Mouse (Mus musculus) stomach, postnatal 0 days (tissue): ENCODE data around the gene Irgq. TPM values are rescaled to one million over a fixed set of nuclear protein-coding genes. Genes with fewer than 3 reads are reported as not detected.
A peak's percentile ranks its signal among the peaks of the same experiment; 100 is the strongest.

Experiments
- ATAC-seq: fragments of 200-750 bp; cut with Nextera tagmentation; 2 replicates; pipeline ENCODE4 v1.8.0; 2017; ENCODE audit not compliant: low FRiP score, low TSS enrichment
- DNase-seq: peaks from one replicate; pipeline ENCODE4 v3.0.0-alpha.2; 2016; ENCODE audit warnings: low spot score
- H3K27ac ChIP-seq: fragments of 300-500 bp; sonication (generic); replicated peaks from 2 replicates; pipeline ENCODE4 v1.5.1; 2014; ENCODE audit warnings: mild to moderate bottlenecking, control low read depth
- H3K27me3 ChIP-seq: fragments of 300-500 bp; sonication (generic); 2 replicates; pipeline ENCODE4 v1.6.1; 2014; ENCODE audit warnings: low read length; ENCODE audit not compliant: control insufficient read depth, insufficient read depth
- H3K36me3 ChIP-seq: fragments of 300-500 bp; sonication (generic); 2 replicates; pipeline ENCODE4 v1.6.1; 2014; ENCODE audit warnings: low read length, mixed read lengths; ENCODE audit not compliant: control insufficient read depth, insufficient read depth
- H3K4me1 ChIP-seq: fragments of 300-500 bp; sonication (generic); replicated peaks from 2 replicates; pipeline ENCODE4 v1.6.1; 2014; ENCODE audit warnings: antibody characterized with exemption; ENCODE audit not compliant: control insufficient read depth, insufficient read depth
- H3K4me2 ChIP-seq: fragments of 300-500 bp; sonication (generic); replicated peaks from 2 replicates; pipeline ENCODE4 v1.6.1; 2014; ENCODE audit warnings: low read depth, mild to moderate bottlenecking, control low read depth, moderate library complexity
- H3K4me3 ChIP-seq: fragments of 300-500 bp; sonication (generic); 2 replicates; pipeline ENCODE4 v1.5.1; 2014; ENCODE audit warnings: low read depth, low read length, control low read depth
- H3K9ac ChIP-seq: fragments of 300-500 bp; sonication (generic); 2 replicates; pipeline ENCODE4 v1.6.1; 2014; ENCODE audit warnings: mild to moderate bottlenecking, low read length, control low read depth, mixed read lengths
- H3K9me3 ChIP-seq: fragments of 300-500 bp; sonication (generic); 2 replicates; pipeline ENCODE4 v1.6.1; 2016; ENCODE audit warnings: low read length; ENCODE audit not compliant: control insufficient read depth
- CTCF ChIP-seq: IDR thresholded peaks from 2 replicates; pipeline ENCODE4 v1.5.1; 2016; ENCODE audit warnings: antibody characterized with exemption, low read depth, mild to moderate bottlenecking, moderate library complexity
- EP300 ChIP-seq: optimal IDR thresholded peaks from 2 replicates; pipeline ENCODE3; 2016; ENCODE audit warnings: antibody characterized with exemption
- WGBS: fragments of 180-500 bp; shearing (Covaris S2); extraction: QIAGEN DNeasy Blood & Tissue Kit; methylation state at CpG from one replicate; pipeline ENCODE4 v1.1.7; 2014; 5-methylcytosine and 5-hydroxymethylcytosine counted together
- polyA plus RNA-seq: library from polyadenylated mRNA; unstranded; fragments of >200 nt; fragmentation: Nextera tagmentation; extraction: Ambion mirVana; gene quantifications from 2 replicates; pipeline ENCODE4 v1.2.1, GENCODE M21; 2015

The Irgq gene
- polyA plus RNA-seq, 1 experiment from 2014 or later = 4.3 TPM

GRCm38 (mm10) chr7:24485481-24485880 is 45.0 kb upstream of the Irgq start:
- ATAC-seq (no peak), DNase-seq (no peak)
- Histone ChIP-seq H3K4me2 (no peak overlapping the region), H3K4me3 (no peak overlapping the region), H3K36me3 (no peaks in the 10 kb centered on the region), H3K27ac (no peak overlapping the region), H3K9me3 (no peaks in the 10 kb centered on the region), H3K27me3 (no peaks in the 10 kb centered on the region), H3K9ac (no peak overlapping the region), H3K4me1 (no peaks in the 10 kb centered on the region)
- TF ChIP-seq EP300 = no peak
- no peak for TF ChIP-seq CTCF
- WGBS = 86% methylated on average over 9 of the region's 9 CpGs

GRCm38 (mm10) chr7:24486654-24487130 is 43.8 kb upstream of the Irgq start:
- 62% methylated on average over 9 of the region's 9 CpGs for WGBS
- Histone ChIP-seq H3K36me3 (no peaks in the 10 kb centered on the region), H3K4me3 (no peak overlapping the region), H3K9ac (no peak overlapping the region), H3K4me2 (no peak overlapping the region), H3K9me3 (no peaks in the 10 kb centered on the region), H3K27me3 (no peaks in the 10 kb centered on the region), H3K4me1 (no peaks in the 10 kb centered on the region), H3K27ac (no peak overlapping the region)
- DNase-seq = no peak
- TF ChIP-seq CTCF = no peak
- no peak for TF ChIP-seq EP300
- no peak for ATAC-seq

GRCm38 (mm10) chr7:24487403-24487802 is 43.1 kb upstream of the Irgq start:
- Histone ChIP-seq H3K9me3 (no peaks in the 10 kb centered on the region), H3K4me2 (no peak overlapping the region), H3K4me3 (no peak overlapping the region), H3K36me3 (no peaks in the 10 kb centered on the region), H3K9ac (no peak overlapping the region), H3K27ac (no peak overlapping the region), H3K27me3 (no peaks in the 10 kb centered on the region), H3K4me1 (no peaks in the 10 kb centered on the region)
- TF ChIP-seq EP300 (no peak), CTCF (no peak)
- ATAC-seq (no peak), DNase-seq (no peak)
- 31% methylated on average over 3 of the region's 3 CpGs for WGBS

- Histone ChIP-seq H3K4me1 (no peaks in the 10 kb centered on the region), H3K4me3 (no peak overlapping the region), H3K4me2 (no peak overlapping the region), H3K27ac (no peak overlapping the region), H3K27me3 (no peaks in the 10 kb centered on the region), H3K9ac (no peak overlapping the region), H3K9me3 (no peaks in the 10 kb centered on the region), H3K36me3 (no peaks in the 10 kb centered on the region)
- WGBS = 83% methylated on average over 8 of the region's 8 CpGs
- no peak for TF ChIP-seq CTCF
- TF ChIP-seq EP300 = no peak
- DNase-seq = no peak
- no peak for ATAC-seq
Observed at GRCm38 (mm10) chr7:24488303-24488702, 42.2 kb upstream of the Irgq start.

GRCm38 (mm10) chr7:24499856-24500577 is 30.5 kb upstream of the Irgq start:
- Histone ChIP-seq H3K27ac (no peak overlapping the region), H3K9ac (no peak overlapping the region), H3K36me3 (no peaks in the 10 kb centered on the region), H3K27me3 (no peaks in the 10 kb centered on the region), H3K4me3 (peak overlapping the region; percentile 20; the same call in 1 of the 2 replicates), H3K4me1 (no peaks in the 10 kb centered on the region; the same call in 1 of the 2 replicates), H3K9me3 (no peaks in the 10 kb centered on the region), H3K4me2 (peak overlapping the region; percentile 45)
- ATAC-seq (0 out of 2 replicates have a peak, but pooled peaks have one; percentile 27), DNase-seq (peak; percentile 46)
- WGBS = 8% methylated on average over 43 of the region's 43 CpGs
- no peak for TF ChIP-seq CTCF
- TF ChIP-seq EP300 = no peak

GRCm38 (mm10) chr7:24500929-24501328 is 29.6 kb upstream of the Irgq start:
- no peaks in the 10 kb centered on the region; the same call in 1 of the 2 replicates for H3K4me1 ChIP-seq
- H3K4me3 ChIP-seq = no peak overlapping the region
- H3K27ac ChIP-seq = no peak overlapping the region
- H3K36me3 ChIP-seq = no peaks in the 10 kb centered on the region
- no peak overlapping the region for H3K4me2 ChIP-seq
- ATAC-seq (no peak), DNase-seq (peak; percentile 50)
- no peaks in the 10 kb centered on the region for H3K27me3 ChIP-seq
- WGBS = 35% methylated on average over 7 of the region's 7 CpGs
- H3K9me3 ChIP-seq = no peaks in the 10 kb centered on the region
- no peak overlapping the region for H3K9ac ChIP-seq
- TF ChIP-seq CTCF = peak; percentile 62
- TF ChIP-seq EP300 = no peak
